In the genomic region with DNA sequence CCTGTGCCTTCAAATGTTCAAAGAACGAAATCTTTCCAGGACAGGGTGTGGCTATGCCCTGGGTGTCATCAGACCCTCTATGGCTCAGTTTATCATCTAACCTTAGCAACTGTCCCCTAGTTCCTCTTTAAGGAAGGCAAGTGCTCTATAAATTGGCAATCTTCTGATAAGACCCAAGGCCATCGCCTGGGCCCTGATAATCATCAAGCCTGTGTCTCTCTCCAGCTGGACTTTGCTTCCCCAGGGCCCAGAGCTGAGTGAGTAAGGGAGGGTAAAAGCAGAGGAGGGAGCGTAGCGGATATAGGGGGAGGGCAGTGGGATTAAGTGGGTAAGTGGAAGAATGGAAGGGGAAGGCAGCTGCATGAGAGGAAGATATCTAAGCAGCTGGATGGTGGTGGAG, we compare ENCODE assay signal across 22 mouse cellular contexts. TPM values are rescaled to one million over a fixed set of nuclear protein-coding genes. Genes with fewer than 3 reads are reported as not detected.
DNase-seq lines count a peak whose midpoint lies in the region; ATAC-seq lines count a peak whose summit lies in the region.
"Had no signal": no experiment of that assay in that cellular context is flagged by ENCODE, and none has a peak within 500 bp of the region (broad histone marks: within the 10 kb centered on the region; RNA-seq: fewer than 3 reads in every experiment).

No protein-coding gene starts in this region.

- DNase-seq in midbrain, embryonic 14.5 days: no peak
- no peak for DNase-seq in midbrain, embryonic 10.5 days (ENCODE audit: low spot score)
- DNase-seq in intestine, embryonic 14.5 days (ENCODE audit: low spot score): no peak
- no peak for DNase-seq in urinary bladder, postnatal 4 days (ENCODE audit: low spot score in 2 of 2)
- no peak for DNase-seq in left cerebral cortex, adult 8-10 months (ENCODE audit: low spot score in 2 of 2)
- DNase-seq in spleen, postnatal 14 days (ENCODE audit: low spot score in 2 of 2): no peak
- DNase-seq: adrenal gland, postnatal 25 days; cerebellum, adult 9-10 months; heart, adult 2 months; heart, postnatal 14 days; lung, postnatal 10 days had no signal

- H3K36me3 ChIP-seq in midbrain, embryonic 14.5 days (ENCODE audit: control insufficient read depth, insufficient read depth, low read length): no peaks in the 10 kb centered on the region
- peaks cover 18% of the 10 kb centered on the region for H3K36me3 ChIP-seq in midbrain, embryonic 10.5 days
- H3K36me3 ChIP-seq in intestine, embryonic 14.5 days (ENCODE audit: control insufficient read depth, insufficient read depth, low read length): no peaks in the 10 kb centered on the region
- H3K36me3 ChIP-seq in liver, embryonic 15.5 days (replicated peaks): no peaks in the 10 kb centered on the region

- H3K4me1 ChIP-seq in midbrain, embryonic 14.5 days (ENCODE audit: control insufficient read depth, insufficient read depth, low read length): no peaks in the 10 kb centered on the region
- H3K4me1 ChIP-seq in midbrain, embryonic 10.5 days: no peaks in the 10 kb centered on the region
- H3K4me1 ChIP-seq in intestine, embryonic 14.5 days (replicated peaks; ENCODE audit: control insufficient read depth, insufficient read depth, low read length): no peaks in the 10 kb centered on the region
- H3K4me1 ChIP-seq in liver, embryonic 15.5 days (replicated peaks): peaks cover 53% of the 10 kb centered on the region
- H3K4me1 ChIP-seq: kidney, embryonic 15.5 days had no signal

- H3K9ac ChIP-seq in midbrain, embryonic 14.5 days (replicated peaks; ENCODE audit: low read length): 0 out of 2 replicates have a peak overlapping the region, but pooled peaks have one; percentile 9
- H3K9ac ChIP-seq in intestine, embryonic 14.5 days (ENCODE audit: low read length): no peak overlapping the region
- H3K9ac ChIP-seq in liver, embryonic 15.5 days: peak overlapping the region; percentile 15; the same call in 1 of the 2 replicates
- H3K9ac ChIP-seq: kidney, embryonic 15.5 days had no signal

- no peak overlapping the region for H3K27ac ChIP-seq in midbrain, embryonic 14.5 days (replicated peaks; ENCODE audit: low read depth, low read length)
- no peak overlapping the region for H3K27ac ChIP-seq in midbrain, embryonic 10.5 days (replicated peaks)
- no peak overlapping the region for H3K27ac ChIP-seq in intestine, embryonic 14.5 days (ENCODE audit: low read depth)
- no peak overlapping the region for H3K27ac ChIP-seq in liver, embryonic 15.5 days (replicated peaks)
- H3K27ac ChIP-seq: heart, adult 2 months; kidney, embryonic 15.5 days had no signal

- no peak overlapping the region for H3K4me3 ChIP-seq in midbrain, embryonic 14.5 days (replicated peaks; ENCODE audit: low read depth, low read length)
- no peak overlapping the region for H3K4me3 ChIP-seq in midbrain, embryonic 10.5 days
- H3K4me3 ChIP-seq in intestine, embryonic 14.5 days (ENCODE audit: low read depth, low read length): no peak overlapping the region
- H3K4me3 ChIP-seq in liver, embryonic 15.5 days (replicated peaks): no peak overlapping the region
- H3K4me3 ChIP-seq: heart, adult 2 months; kidney, embryonic 15.5 days; myocyte had no signal

- H3K9me3 ChIP-seq in midbrain, embryonic 14.5 days (ENCODE audit: control insufficient read depth, low read length): no peaks in the 10 kb centered on the region
- H3K9me3 ChIP-seq in midbrain, embryonic 10.5 days (replicated peaks): no peaks in the 10 kb centered on the region
- H3K9me3 ChIP-seq in intestine, embryonic 14.5 days (ENCODE audit: control insufficient read depth, low read length): no peaks in the 10 kb centered on the region
- H3K9me3 ChIP-seq in liver, embryonic 15.5 days (replicated peaks): no peaks in the 10 kb centered on the region
- H3K9me3 ChIP-seq: kidney, embryonic 15.5 days had no signal

- H3K4me2 ChIP-seq in midbrain, embryonic 14.5 days (ENCODE audit: low read length): no peak overlapping the region
- H3K4me2 ChIP-seq in intestine, embryonic 14.5 days (ENCODE audit: low read length): no peak overlapping the region
- H3K4me2 ChIP-seq in liver, embryonic 15.5 days: no peak overlapping the region
- H3K4me2 ChIP-seq: kidney, embryonic 15.5 days had no signal

- H3K27me3 ChIP-seq in midbrain, embryonic 14.5 days (ENCODE audit: control insufficient read depth, insufficient read depth, low read length): no peaks in the 10 kb centered on the region
- H3K27me3 ChIP-seq in midbrain, embryonic 10.5 days (ENCODE audit: low read depth, poor library complexity, severe bottlenecking): no peaks in the 10 kb centered on the region
- H3K27me3 ChIP-seq in intestine, embryonic 14.5 days (replicated peaks; ENCODE audit: control insufficient read depth, insufficient read depth, low read length): no peaks in the 10 kb centered on the region
- H3K27me3 ChIP-seq in liver, embryonic 15.5 days: no peaks in the 10 kb centered on the region
- H3K27me3 ChIP-seq: kidney, embryonic 15.5 days had no signal

- 70% methylated on average over 4 of the region's 4 CpGs for WGBS in midbrain, embryonic 14.5 days
- 82% methylated on average over 4 of the region's 4 CpGs for WGBS in midbrain, embryonic 10.5 days
- 72% methylated on average over 4 of the region's 4 CpGs for WGBS in intestine, embryonic 14.5 days
- WGBS in liver, embryonic 15.5 days (ENCODE audit: insufficient replicate concordance): 33% methylated on average over 4 of the region's 4 CpGs

- ATAC-seq in midbrain, embryonic 14.5 days (ENCODE audit: low FRiP score, low TSS enrichment): no peak
- peak; percentile 48 for ATAC-seq in intestine, embryonic 14.5 days (replicated peaks; ENCODE audit: low FRiP score, low TSS enrichment, low read depth)
- no peak for ATAC-seq in liver, embryonic 15.5 days (ENCODE audit: insufficient read depth)
- ATAC-seq: CD4-positive, CD25-positive, alpha-beta regulatory T cell, adult 4 months had no signal

RNA-seq across cellular contexts. Expression of a gene that starts 1.1 kb away (rescaled TPM):
- polyA plus RNA-seq in midbrain, embryonic 14.5 days (2014; fragmentation: Nextera tagmentation; extraction: Ambion mirVana): 0.31 and 0.49 TPM in 2 replicates
- polyA plus RNA-seq in midbrain, embryonic 10.5 days (2016; fragmentation: Nextera tagmentation; extraction: Ambion mirVana): 0.72 and 0.99 TPM in 2 replicates
- polyA plus RNA-seq in intestine, embryonic 14.5 days (2014; fragmentation: Nextera tagmentation; extraction: Ambion mirVana): 4.1 and 4.4 TPM in 2 replicates
- 3.5 and 3.7 TPM in 2 replicates for polyA plus RNA-seq in liver, embryonic 15.5 days (2015; fragmentation: Nextera tagmentation; extraction: Ambion mirVana)
- under 1 TPM; 0.14 to 0.44 (median 0.17) TPM for total RNA-seq in left cerebral cortex, adult 8-10 months (2022)
- total RNA-seq: gastrocnemius, adult 8-10 months; heart, adult 2 months; heart, postnatal 14 days; layer of hippocampus, postnatal 25 days; liver, adult 2 months had no signal
- polyA plus RNA-seq: heart, adult 2 months; liver, adult 2 months had no signal

RNA-seq across cellular contexts. Expression of a gene that starts 10.3 kb away (rescaled TPM):
- not detected in 2 replicates for polyA plus RNA-seq in midbrain, embryonic 14.5 days (2014; fragmentation: Nextera tagmentation; extraction: Ambion mirVana)
- 0.42 and 0.51 TPM in 2 replicates for polyA plus RNA-seq in midbrain, embryonic 10.5 days (2016; fragmentation: Nextera tagmentation; extraction: Ambion mirVana)
- 0.22 and 0.59 TPM in 2 replicates for polyA plus RNA-seq in intestine, embryonic 14.5 days (2014; fragmentation: Nextera tagmentation; extraction: Ambion mirVana)
- 0.23 and 0.25 TPM in 2 replicates for polyA plus RNA-seq in liver, embryonic 15.5 days (2015; fragmentation: Nextera tagmentation; extraction: Ambion mirVana)
- not detected for total RNA-seq in left cerebral cortex, adult 8-10 months (2022)
- total RNA-seq: adrenal gland, postnatal 25 days; gastrocnemius, adult 8-10 months; heart, adult 2 months; heart, postnatal 14 days; layer of hippocampus, postnatal 25 days; left cerebral cortex, postnatal 25 days; liver, adult 2 months had no signal
- polyA plus RNA-seq: CD4-positive, CD25-positive, alpha-beta regulatory T cell, adult 4 months; embryonic facial prominence, embryonic 14.5 days; heart, adult 2 months; large intestine, adult 2 months; liver, adult 2 months; thymus, postnatal 0 days had no signal

RNA-seq across cellular contexts. Expression of a gene that starts 14.0 kb away (rescaled TPM):
- 45.8 and 56.6 TPM in 2 replicates for polyA plus RNA-seq in midbrain, embryonic 14.5 days (2014; fragmentation: Nextera tagmentation; extraction: Ambion mirVana)
- polyA plus RNA-seq in midbrain, embryonic 10.5 days (2016; fragmentation: Nextera tagmentation; extraction: Ambion mirVana): 61.8 and 70.0 TPM in 2 replicates
- 53.9 and 59.9 TPM in 2 replicates for polyA plus RNA-seq in intestine, embryonic 14.5 days (2014; fragmentation: Nextera tagmentation; extraction: Ambion mirVana)
- polyA plus RNA-seq in liver, embryonic 15.5 days (2015; fragmentation: Nextera tagmentation; extraction: Ambion mirVana): 23.2 and 24.0 TPM in 2 replicates
- total RNA-seq in left cerebral cortex, adult 8-10 months (2022): 10 to 100 TPM; 13.0 to 20.1 (median 16.1) TPM

RNA-seq across cellular contexts. Expression of a gene that starts 19.7 kb away (rescaled TPM):
- polyA plus RNA-seq in midbrain, embryonic 14.5 days (2014; fragmentation: Nextera tagmentation; extraction: Ambion mirVana): 4.7 and 8.6 TPM in 2 replicates
- polyA plus RNA-seq in midbrain, embryonic 10.5 days (2016; fragmentation: Nextera tagmentation; extraction: Ambion mirVana): 70.2 and 75.4 TPM in 2 replicates
- 43.3 and 44.1 TPM in 2 replicates for polyA plus RNA-seq in intestine, embryonic 14.5 days (2014; fragmentation: Nextera tagmentation; extraction: Ambion mirVana)
- polyA plus RNA-seq in liver, embryonic 15.5 days (2015; fragmentation: Nextera tagmentation; extraction: Ambion mirVana): 34.5 and 35.4 TPM in 2 replicates
- total RNA-seq in left cerebral cortex, adult 8-10 months (2022): under 1 TPM in 3 of 4 experiments, not detected in 1; 0.21 to 0.25 (median 0.23) TPM
- total RNA-seq: gastrocnemius, adult 8-10 months; heart, adult 2 months had no signal

RNA-seq across cellular contexts. Expression of a gene that starts 19.7 kb away (rescaled TPM):
- polyA plus RNA-seq in midbrain, embryonic 14.5 days (2014; fragmentation: Nextera tagmentation; extraction: Ambion mirVana): 85.5 and 90.6 TPM in 2 replicates
- polyA plus RNA-seq in midbrain, embryonic 10.5 days (2016; fragmentation: Nextera tagmentation; extraction: Ambion mirVana): 76.1 and 85.2 TPM in 2 replicates
- 70.9 and 77.0 TPM in 2 replicates for polyA plus RNA-seq in intestine, embryonic 14.5 days (2014; fragmentation: Nextera tagmentation; extraction: Ambion mirVana)
- polyA plus RNA-seq in liver, embryonic 15.5 days (2015; fragmentation: Nextera tagmentation; extraction: Ambion mirVana): 19.7 and 24.4 TPM in 2 replicates
- 10 to 100 TPM; 38.9 to 44.5 (median 41.9) TPM for total RNA-seq in left cerebral cortex, adult 8-10 months (2022)
